Mouse (Mus musculus): ENCODE results near the gene Kcnk1. TPM values are rescaled to one million over a fixed set of nuclear protein-coding genes. Genes with fewer than 3 reads are reported as not detected.

Kcnk1 gene
- polyA plus RNA-seq, 1 experiment from 2014 or later, result 18.7 TPM

Other genes starting within 250 kb of the Kcnk1 start
- gene Pcnx2, start 96.9 kb upstream of the Kcnk1 start, polyA plus RNA-seq (2015; fragmentation: Nextera tagmentation; extraction: Ambion mirVana), result 3.1 and 5.6 TPM in 2 replicates
- gene Map3k21, start 84.7 kb upstream of the Kcnk1 start, polyA plus RNA-seq (2015; fragmentation: Nextera tagmentation; extraction: Ambion mirVana), result 0.40 and 0.49 TPM in 2 replicates

Data from forebrain, embryonic 16.5 days (tissue).